Mouse (Mus musculus): ENCODE measurements around the gene Flii. TPM values are rescaled to one million over a fixed set of nuclear protein-coding genes. Genes with fewer than 3 reads are reported as not detected.

Flii gene
- polyA plus RNA-seq, 1 experiment from 2014 or later, result 60.0 TPM

Small RNAs within 50 kb of the gene (microRNA-seq; reads per million reads assigned to microRNA genes)
- gene Mir5100, result 2.4 reads per million

Other genes starting within 250 kb of the Flii start
- 34.7 and 34.9 TPM in 2 replicates for gene Alkbh5, start 190.9 kb downstream of the Flii start, polyA plus RNA-seq (2014; fragmentation: Nextera tagmentation; extraction: Ambion mirVana)
- gene Llgl1, start 27.5 kb downstream of the Flii start, polyA plus RNA-seq (2014; fragmentation: Nextera tagmentation; extraction: Ambion mirVana), result 98.5 and 102 TPM in 2 replicates
- 15.0 and 15.6 TPM in 2 replicates for gene Mief2, start 1.1 kb upstream of the Flii start, polyA plus RNA-seq (2014; fragmentation: Nextera tagmentation; extraction: Ambion mirVana)
- gene Top3a, start 50.1 kb upstream of the Flii start, polyA plus RNA-seq (2014; fragmentation: Nextera tagmentation; extraction: Ambion mirVana), result 20.8 and 26.5 TPM in 2 replicates
- 9.0 and 9.2 TPM in 2 replicates for gene Smcr8, start 50.3 kb upstream of the Flii start, polyA plus RNA-seq (2014; fragmentation: Nextera tagmentation; extraction: Ambion mirVana)
- 69.4 and 75.5 TPM in 2 replicates for gene Shmt1, start 84.5 kb upstream of the Flii start, polyA plus RNA-seq (2014; fragmentation: Nextera tagmentation; extraction: Ambion mirVana)
- 25.2 and 26.1 TPM in 2 replicates for gene Dhrs7b, start 103.4 kb upstream of the Flii start, polyA plus RNA-seq (2014; fragmentation: Nextera tagmentation; extraction: Ambion mirVana)
- gene Tmem11, start 152.0 kb upstream of the Flii start, polyA plus RNA-seq (2014; fragmentation: Nextera tagmentation; extraction: Ambion mirVana), result 66.0 and 74.5 TPM in 2 replicates
- gene Natd1, start 187.5 kb upstream of the Flii start, polyA plus RNA-seq (2014; fragmentation: Nextera tagmentation; extraction: Ambion mirVana), result 16.1 and 18.3 TPM in 2 replicates
- gene Map2k3, start 204.8 kb upstream of the Flii start, polyA plus RNA-seq (2014; fragmentation: Nextera tagmentation; extraction: Ambion mirVana), result 66.4 and 78.5 TPM in 2 replicates

All from limb, embryonic 11.5 days (tissue).